Mouse (Mus musculus): Measurements from ENCODE around the gene Gm26620. TPM values are rescaled to one million over a fixed set of nuclear protein-coding genes. Genes with fewer than 3 reads are reported as not detected.

Gene Gm26620
- polyA plus RNA-seq, 1 experiment = 0.12 TPM

DNA sequence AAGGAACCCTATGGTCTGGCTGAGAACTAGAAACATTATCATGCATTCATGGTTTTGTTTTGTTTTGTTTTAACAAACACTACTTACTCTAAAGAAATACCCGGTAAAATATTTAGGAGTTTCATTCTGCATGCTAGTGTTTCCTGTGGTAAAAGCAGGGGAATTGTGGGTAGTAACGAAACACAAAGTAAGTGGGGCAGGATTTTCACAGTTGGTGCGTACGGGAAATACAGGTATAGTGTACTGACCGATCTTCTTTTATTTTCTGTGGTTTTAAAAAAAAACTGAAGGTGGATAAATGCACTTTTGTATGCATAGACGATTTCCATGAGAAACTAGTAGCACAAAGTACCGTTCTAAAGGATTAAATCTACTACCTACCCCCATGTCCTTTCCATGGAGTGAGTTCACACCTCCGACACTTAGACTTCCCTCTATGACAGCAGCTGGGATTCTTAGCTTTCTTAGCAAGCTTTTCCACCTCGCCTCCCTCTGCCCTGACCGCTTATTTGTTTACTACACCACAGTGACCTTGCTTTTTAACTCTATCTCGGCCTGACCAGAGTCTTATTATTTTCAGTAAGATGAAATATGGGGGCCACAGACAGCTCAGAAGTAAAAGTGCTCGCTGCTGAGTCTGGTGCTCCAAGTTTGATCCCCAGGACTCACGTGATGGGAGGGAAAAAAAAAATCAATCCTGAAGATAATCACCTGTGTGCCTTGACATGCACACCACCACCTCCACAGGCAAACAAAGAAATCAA, 23.0 kb upstream of the Gm26620 start:
- TF ChIP-seq MYOG (IDR thresholded peaks at IDR 0.05; ENCODE audit: control insufficient read depth, extremely low read depth, insufficient read length) = no peak
- TF ChIP-seq CTCF (IDR thresholded peaks at IDR 0.05; ENCODE audit: control insufficient read depth, insufficient read depth, insufficient read length) = no peak
- no peak for TF ChIP-seq USF1 (IDR thresholded peaks at IDR 0.05; ENCODE audit: low read depth)
- no peak for TF ChIP-seq MAX (IDR thresholded peaks at IDR 0.05)
- no peak for TF ChIP-seq FOSL1 (IDR thresholded peaks at IDR 0.05; ENCODE audit: insufficient read depth, low read length, poor library complexity, severe bottlenecking)
- TF ChIP-seq CEBPB (IDR thresholded peaks at IDR 0.05; ENCODE audit: low read depth) = no peak
- Histone ChIP-seq H3K36me3 (ENCODE audit: control insufficient read depth, insufficient read depth) (no peaks in the 10 kb centered on the region), H3K79me2 (ENCODE audit: control insufficient read depth, insufficient read depth) (peaks cover 99% of the 10 kb centered on the region), H3ac (ENCODE audit: control insufficient read depth, insufficient read length, low read depth) (no peak overlapping the region), H3K27me3 (ENCODE audit: control insufficient read depth, insufficient read depth, insufficient read length) (no peaks in the 10 kb centered on the region), H3K79me3 (ENCODE audit: low read depth) (peaks cover 67% of the 10 kb centered on the region), H3K4me3 (ENCODE audit: insufficient read depth, poor library complexity, severe bottlenecking) (no peak overlapping the region)

DNA sequence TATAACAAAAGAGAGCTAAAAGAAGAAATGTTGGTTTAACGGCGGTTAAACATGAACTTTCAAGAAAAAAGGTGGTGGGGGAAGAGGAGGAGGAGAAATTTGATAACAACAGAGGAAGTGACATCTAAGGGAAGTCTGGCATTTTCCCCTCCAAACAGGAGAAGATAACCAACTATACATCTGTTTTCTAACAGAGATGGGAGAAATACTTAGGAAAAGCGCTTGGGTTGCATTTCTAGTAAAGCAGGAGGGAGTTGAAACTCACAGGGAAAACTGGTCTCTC, 22.5 kb upstream of the Gm26620 start:
- no peak for TF ChIP-seq MAX (IDR thresholded peaks at IDR 0.05)
- no peaks in the 10 kb centered on the region for H3K27me3 ChIP-seq (ENCODE audit: control insufficient read depth, insufficient read depth, insufficient read length)
- H3K79me3 ChIP-seq (ENCODE audit: low read depth) = peaks cover 69% of the 10 kb centered on the region
- no peak overlapping the region for H3ac ChIP-seq (ENCODE audit: control insufficient read depth, insufficient read length, low read depth)
- no peaks in the 10 kb centered on the region for H3K36me3 ChIP-seq (ENCODE audit: control insufficient read depth, insufficient read depth)
- no peak overlapping the region for H3K4me3 ChIP-seq (ENCODE audit: insufficient read depth, poor library complexity, severe bottlenecking)
- H3K79me2 ChIP-seq (ENCODE audit: control insufficient read depth, insufficient read depth) = peaks cover 99% of the 10 kb centered on the region

DNA sequence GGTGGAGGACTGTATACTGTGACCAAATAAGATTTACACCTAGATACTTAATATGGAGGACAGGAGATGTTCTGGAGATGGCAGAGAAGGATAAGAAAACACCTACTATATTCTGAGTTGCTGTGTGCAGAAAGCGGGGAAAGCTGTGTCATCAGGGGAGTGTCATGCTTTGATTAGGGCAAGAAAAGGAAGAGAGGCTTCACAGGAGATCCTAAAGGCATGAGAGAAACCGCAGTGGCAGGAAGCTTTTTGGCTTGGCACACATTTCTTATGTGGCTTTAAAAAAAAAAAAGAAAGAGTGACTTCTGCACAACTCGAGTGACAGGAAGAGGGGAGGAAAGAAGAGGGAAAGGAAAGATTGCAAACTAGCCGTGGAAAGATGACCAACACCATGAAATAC, 21.8 kb upstream of the Gm26620 start:
- Histone ChIP-seq H3K79me2 (ENCODE audit: control insufficient read depth, insufficient read depth) (peaks cover 96% of the 10 kb centered on the region), H3K79me3 (ENCODE audit: low read depth) (peaks cover 66% of the 10 kb centered on the region), H3K36me3 (ENCODE audit: control insufficient read depth, insufficient read depth) (no peaks in the 10 kb centered on the region), H3K4me3 (ENCODE audit: insufficient read depth, poor library complexity, severe bottlenecking) (no peak overlapping the region), H3K27me3 (ENCODE audit: control insufficient read depth, insufficient read depth, insufficient read length) (no peaks in the 10 kb centered on the region), H3ac (ENCODE audit: control insufficient read depth, insufficient read length, low read depth) (no peak overlapping the region)
- TF ChIP-seq MAX (IDR thresholded peaks at IDR 0.05) (no peak), USF1 (IDR thresholded peaks at IDR 0.05; ENCODE audit: low read depth) (no peak), MYOG (IDR thresholded peaks at IDR 0.05; ENCODE audit: control insufficient read depth, extremely low read depth, insufficient read length) (no peak), CEBPB (IDR thresholded peaks at IDR 0.05; ENCODE audit: low read depth) (no peak), MYOD1 (IDR thresholded peaks at IDR 0.05; ENCODE audit: control insufficient read depth, insufficient read length, low read depth) (no peak), CTCF (IDR thresholded peaks at IDR 0.05; ENCODE audit: control insufficient read depth, insufficient read depth, insufficient read length) (no peak)

DNA sequence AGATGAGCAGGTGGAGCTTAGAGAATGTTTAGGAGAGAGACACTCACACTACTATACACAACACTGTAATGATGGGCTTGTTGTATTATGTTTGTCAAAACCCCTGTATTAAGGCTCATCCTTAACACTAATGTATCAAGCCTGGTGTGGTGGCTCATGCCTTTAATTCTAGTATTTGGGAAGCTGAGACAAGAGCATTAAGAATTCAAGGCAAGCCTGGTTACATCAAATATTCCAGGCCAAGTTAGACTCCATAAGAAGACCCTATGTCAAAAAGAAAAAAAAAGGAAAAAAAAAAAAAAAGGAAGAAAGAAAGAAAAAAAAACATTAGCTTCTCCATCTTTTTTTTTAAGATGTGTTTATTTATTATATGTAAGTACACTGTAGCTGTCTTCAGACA, 20.6 kb upstream of the Gm26620 start:
- no peak for TF ChIP-seq USF1 (IDR thresholded peaks at IDR 0.05; ENCODE audit: low read depth)
- no peak for TF ChIP-seq FOSL1 (IDR thresholded peaks at IDR 0.05; ENCODE audit: insufficient read depth, low read length, poor library complexity, severe bottlenecking)
- TF ChIP-seq CTCF (IDR thresholded peaks at IDR 0.05; ENCODE audit: control insufficient read depth, insufficient read depth, insufficient read length) = no peak
- no peak for TF ChIP-seq MAX (IDR thresholded peaks at IDR 0.05)
- TF ChIP-seq MYOD1 (IDR thresholded peaks at IDR 0.05; ENCODE audit: control insufficient read depth, insufficient read length, low read depth) = no peak
- no peak for TF ChIP-seq CEBPB (IDR thresholded peaks at IDR 0.05; ENCODE audit: low read depth)
- TF ChIP-seq MYOG (IDR thresholded peaks at IDR 0.05; ENCODE audit: control insufficient read depth, extremely low read depth, insufficient read length) = no peak
- no peak overlapping the region for H3K4me3 ChIP-seq (ENCODE audit: insufficient read depth, poor library complexity, severe bottlenecking)
- H3K27me3 ChIP-seq (ENCODE audit: control insufficient read depth, insufficient read depth, insufficient read length) = no peaks in the 10 kb centered on the region
- peaks cover 59% of the 10 kb centered on the region for H3K79me3 ChIP-seq (ENCODE audit: low read depth)
- H3K79me2 ChIP-seq (ENCODE audit: control insufficient read depth, insufficient read depth) = peaks cover 84% of the 10 kb centered on the region
- H3ac ChIP-seq (ENCODE audit: control insufficient read depth, insufficient read length, low read depth) = no peak overlapping the region
- H3K36me3 ChIP-seq (ENCODE audit: control insufficient read depth, insufficient read depth) = no peaks in the 10 kb centered on the region

DNA sequence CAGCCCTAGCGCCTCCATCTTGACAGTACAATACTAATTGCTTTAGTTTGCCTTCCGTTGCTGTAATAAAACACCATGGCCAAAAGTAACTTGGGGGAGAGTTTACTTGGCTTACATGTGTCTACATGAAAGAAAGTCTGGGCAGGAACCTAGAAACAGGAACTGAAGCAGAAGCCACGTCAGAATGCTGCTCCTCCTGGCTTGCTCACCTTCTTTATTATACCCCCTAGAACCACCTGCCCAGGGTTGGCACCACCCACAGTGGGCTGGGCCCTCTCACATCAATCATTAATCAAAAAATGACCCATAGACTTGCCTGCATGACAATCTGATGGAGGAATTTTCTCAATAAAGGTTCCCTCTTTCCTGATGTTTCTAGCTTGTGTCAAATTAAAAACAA, 20.1 kb upstream of the Gm26620 start:
- Histone ChIP-seq H3K79me3 (ENCODE audit: low read depth) (peaks cover 54% of the 10 kb centered on the region), H3K36me3 (ENCODE audit: control insufficient read depth, insufficient read depth) (no peaks in the 10 kb centered on the region), H3ac (ENCODE audit: control insufficient read depth, insufficient read length, low read depth) (no peak overlapping the region)

DNA sequence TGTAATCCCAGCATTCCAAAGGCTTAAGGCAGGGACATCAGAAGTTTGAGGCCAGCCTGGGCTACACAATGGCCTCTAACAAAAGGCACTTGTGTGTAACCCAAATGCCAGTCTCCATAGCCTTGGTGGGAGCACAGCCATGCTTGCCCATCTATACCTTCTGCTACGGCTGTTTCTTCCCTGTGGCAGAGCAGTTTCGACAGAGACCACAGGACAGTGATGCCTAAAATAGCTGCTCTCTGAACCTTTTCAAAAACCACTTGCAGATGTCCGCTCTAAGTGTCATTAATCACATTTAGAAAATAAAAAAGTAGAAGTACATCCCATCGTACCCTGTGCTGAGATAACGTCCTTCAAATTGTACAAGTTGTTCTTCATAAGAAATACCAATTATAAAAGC, 19.5 kb upstream of the Gm26620 start:
- Histone ChIP-seq H3K79me3 (ENCODE audit: low read depth) (peaks cover 51% of the 10 kb centered on the region), H3K27me3 (ENCODE audit: control insufficient read depth, insufficient read depth, insufficient read length) (no peaks in the 10 kb centered on the region), H3K79me2 (ENCODE audit: control insufficient read depth, insufficient read depth) (peaks cover 73% of the 10 kb centered on the region), H3ac (ENCODE audit: control insufficient read depth, insufficient read length, low read depth) (no peak overlapping the region), H3K4me3 (ENCODE audit: insufficient read depth, poor library complexity, severe bottlenecking) (no peak overlapping the region), H3K36me3 (ENCODE audit: control insufficient read depth, insufficient read depth) (no peaks in the 10 kb centered on the region)
- TF ChIP-seq MYOG (IDR thresholded peaks at IDR 0.05; ENCODE audit: control insufficient read depth, extremely low read depth, insufficient read length) (no peak), USF1 (IDR thresholded peaks at IDR 0.05; ENCODE audit: low read depth) (no peak)

More for the DNA sequence above, 20.1 kb upstream of the Gm26620 start:
- TF ChIP-seq MAX (IDR thresholded peaks at IDR 0.05) (no peak), MYOG (IDR thresholded peaks at IDR 0.05; ENCODE audit: control insufficient read depth, extremely low read depth, insufficient read length) (no peak), CTCF (IDR thresholded peaks at IDR 0.05; ENCODE audit: control insufficient read depth, insufficient read depth, insufficient read length) (no peak), FOSL1 (IDR thresholded peaks at IDR 0.05; ENCODE audit: insufficient read depth, low read length, poor library complexity, severe bottlenecking) (no peak)
- no peak overlapping the region for H3K4me3 ChIP-seq (ENCODE audit: insufficient read depth, poor library complexity, severe bottlenecking)
- no peaks in the 10 kb centered on the region for H3K27me3 ChIP-seq (ENCODE audit: control insufficient read depth, insufficient read depth, insufficient read length)
- peaks cover 79% of the 10 kb centered on the region for H3K79me2 ChIP-seq (ENCODE audit: control insufficient read depth, insufficient read depth)
